Mouse (Mus musculus): Measurements from ENCODE around the gene Fxyd3. TPM values are rescaled to one million over a fixed set of nuclear protein-coding genes. Genes with fewer than 3 reads are reported as not detected.
A peak's percentile ranks its signal among the peaks of the same experiment; 100 is the strongest.

The Fxyd3 gene
- polyA plus RNA-seq, 1 experiment from 2014 or later: 10.0 TPM

- WGBS: 18% methylated on average over 11 of the region's 12 CpGs
- Histone ChIP-seq H3K27ac (no peak overlapping the region), H3K4me3 (no peak overlapping the region), H3K36me3 (no peaks in the 10 kb centered on the region), H3K27me3 (ENCODE audit: low read depth, poor library complexity, severe bottlenecking) (no peaks in the 10 kb centered on the region), H3K4me1 (peaks cover 11% of the 10 kb centered on the region), H3K9me3 (replicated peaks) (no peaks in the 10 kb centered on the region)
- DNase-seq (ENCODE audit: low spot score): no peak
Observed at GRCm38 (mm10) chr7:31094774-31095501, 18.4 kb upstream of the Fxyd3 start.

GRCm38 (mm10) chr7:31089721-31090120, 13.2 kb upstream of the Fxyd3 start:
- no peaks in the 10 kb centered on the region for H3K9me3 ChIP-seq (replicated peaks)
- 80% methylated on average over 2 of the region's 2 CpGs for WGBS
- H3K4me1 ChIP-seq: peaks cover 6% of the 10 kb centered on the region; the same call in 1 of the 2 replicates
- H3K4me3 ChIP-seq: no peak overlapping the region
- no peaks in the 10 kb centered on the region for H3K27me3 ChIP-seq (ENCODE audit: low read depth, poor library complexity, severe bottlenecking)
- no peaks in the 10 kb centered on the region for H3K36me3 ChIP-seq
- no peak overlapping the region for H3K27ac ChIP-seq
- DNase-seq (ENCODE audit: low spot score): no peak

GRCm38 (mm10) chr7:31088206-31088605, 11.7 kb upstream of the Fxyd3 start:
- 80% methylated on average over 3 of the region's 3 CpGs for WGBS
- Histone ChIP-seq H3K27ac (no peak overlapping the region), H3K4me3 (no peak overlapping the region), H3K27me3 (ENCODE audit: low read depth, poor library complexity, severe bottlenecking) (no peaks in the 10 kb centered on the region), H3K36me3 (no peaks in the 10 kb centered on the region), H3K4me1 (peaks cover 14% of the 10 kb centered on the region; the same call in 1 of the 2 replicates), H3K9me3 (replicated peaks) (no peaks in the 10 kb centered on the region)
- DNase-seq (ENCODE audit: low spot score): no peak

- WGBS: 56% methylated on average over 2 of the region's 2 CpGs
- H3K27ac ChIP-seq: no peak overlapping the region
- H3K36me3 ChIP-seq: no peaks in the 10 kb centered on the region
- H3K4me1 ChIP-seq: peaks cover 20% of the 10 kb centered on the region; the same call in 1 of the 2 replicates
- no peaks in the 10 kb centered on the region for H3K27me3 ChIP-seq (ENCODE audit: low read depth, poor library complexity, severe bottlenecking)
- H3K4me3 ChIP-seq: no peak overlapping the region
- no peaks in the 10 kb centered on the region for H3K9me3 ChIP-seq (replicated peaks)
- no peak for DNase-seq (ENCODE audit: low spot score)
Observed at GRCm38 (mm10) chr7:31087262-31087661, 10.8 kb upstream of the Fxyd3 start.

- no peaks in the 10 kb centered on the region for H3K9me3 ChIP-seq (replicated peaks)
- WGBS: 91% methylated on average over 9 of the region's 9 CpGs
- peaks cover 20% of the 10 kb centered on the region; the same call in 1 of the 2 replicates for H3K4me1 ChIP-seq
- no peak for DNase-seq (ENCODE audit: low spot score)
- H3K27ac ChIP-seq: peak overlapping the region; percentile 42; the same call in 1 of the 2 replicates
- no peak overlapping the region for H3K4me3 ChIP-seq
- H3K36me3 ChIP-seq: no peaks in the 10 kb centered on the region
- no peaks in the 10 kb centered on the region for H3K27me3 ChIP-seq (ENCODE audit: low read depth, poor library complexity, severe bottlenecking)
Observed at GRCm38 (mm10) chr7:31086175-31086755, 9.8 kb upstream of the Fxyd3 start.

GRCm38 (mm10) chr7:31085171-31085570, 8.7 kb upstream of the Fxyd3 start:
- H3K27me3 ChIP-seq (ENCODE audit: low read depth, poor library complexity, severe bottlenecking): no peaks in the 10 kb centered on the region
- no peak overlapping the region for H3K4me3 ChIP-seq
- H3K27ac ChIP-seq: peak overlapping the region; percentile 42; the same call in 1 of the 2 replicates
- H3K36me3 ChIP-seq: no peaks in the 10 kb centered on the region
- H3K9me3 ChIP-seq (replicated peaks): no peaks in the 10 kb centered on the region
- no peak for DNase-seq (ENCODE audit: low spot score)
- peaks cover 20% of the 10 kb centered on the region; the same call in 1 of the 2 replicates for H3K4me1 ChIP-seq
- 65% methylated on average over 3 of the region's 3 CpGs for WGBS

GRCm38 (mm10) chr7:31084140-31084539, 7.6 kb upstream of the Fxyd3 start:
- no peak overlapping the region for H3K4me3 ChIP-seq
- H3K27ac ChIP-seq: peak overlapping the region; percentile 10; the same call in 1 of the 2 replicates
- no peaks in the 10 kb centered on the region for H3K9me3 ChIP-seq (replicated peaks)
- no peaks in the 10 kb centered on the region for H3K36me3 ChIP-seq
- no peaks in the 10 kb centered on the region for H3K27me3 ChIP-seq (ENCODE audit: low read depth, poor library complexity, severe bottlenecking)
- 64% methylated on average over 9 of the region's 9 CpGs for WGBS
- peaks cover 20% of the 10 kb centered on the region; the same call in 1 of the 2 replicates for H3K4me1 ChIP-seq
- DNase-seq (ENCODE audit: low spot score): no peak

GRCm38 (mm10) chr7:31082831-31083588, 6.5 kb upstream of the Fxyd3 start:
- Histone ChIP-seq H3K27ac (peak overlapping the region; percentile 38; the same call in 1 of the 2 replicates), H3K9me3 (replicated peaks) (no peaks in the 10 kb centered on the region), H3K36me3 (no peaks in the 10 kb centered on the region), H3K27me3 (ENCODE audit: low read depth, poor library complexity, severe bottlenecking) (no peaks in the 10 kb centered on the region), H3K4me1 (peaks cover 22% of the 10 kb centered on the region; the same call in 1 of the 2 replicates), H3K4me3 (no peak overlapping the region)
- no peak for DNase-seq (ENCODE audit: low spot score)
- 65% methylated on average over 14 of the region's 14 CpGs for WGBS

GRCm38 (mm10) chr7:31082106-31082505, 5.6 kb upstream of the Fxyd3 start:
- Histone ChIP-seq H3K27me3 (ENCODE audit: low read depth, poor library complexity, severe bottlenecking) (no peaks in the 10 kb centered on the region), H3K36me3 (no peaks in the 10 kb centered on the region), H3K27ac (no peak overlapping the region), H3K9me3 (replicated peaks) (no peaks in the 10 kb centered on the region), H3K4me3 (no peak overlapping the region), H3K4me1 (peaks cover 32% of the 10 kb centered on the region)
- DNase-seq (ENCODE audit: low spot score): no peak

GRCm38 (mm10) chr7:31081106-31081505, 4.6 kb upstream of the Fxyd3 start:
- Histone ChIP-seq H3K36me3 (no peaks in the 10 kb centered on the region), H3K4me3 (no peak overlapping the region), H3K9me3 (replicated peaks) (no peaks in the 10 kb centered on the region), H3K4me1 (peaks cover 42% of the 10 kb centered on the region), H3K27me3 (ENCODE audit: low read depth, poor library complexity, severe bottlenecking) (no peaks in the 10 kb centered on the region), H3K27ac (no peak overlapping the region)
- no peak for DNase-seq (ENCODE audit: low spot score)
- WGBS: 50% methylated on average over 1 of the region's 1 CpGs

- Histone ChIP-seq H3K4me3 (no peak overlapping the region), H3K9me3 (replicated peaks) (no peaks in the 10 kb centered on the region), H3K36me3 (no peaks in the 10 kb centered on the region), H3K4me1 (peaks cover 45% of the 10 kb centered on the region), H3K27me3 (ENCODE audit: low read depth, poor library complexity, severe bottlenecking) (no peaks in the 10 kb centered on the region), H3K27ac (no peak overlapping the region)
- DNase-seq (ENCODE audit: low spot score): no peak
- 72% methylated on average over 3 of the region's 3 CpGs for WGBS
Observed at GRCm38 (mm10) chr7:31080611-31081010, 4.1 kb upstream of the Fxyd3 start.

- WGBS: 90% methylated on average over 8 of the region's 8 CpGs
- DNase-seq (ENCODE audit: low spot score): no peak
- no peak overlapping the region for H3K27ac ChIP-seq
Observed at GRCm38 (mm10) chr7:31079670-31080069, 3.2 kb upstream of the Fxyd3 start.

More at GRCm38 (mm10) chr7:31079670-31080069, 3.2 kb upstream of the Fxyd3 start:
- no peaks in the 10 kb centered on the region for H3K27me3 ChIP-seq (ENCODE audit: low read depth, poor library complexity, severe bottlenecking)
- H3K4me3 ChIP-seq: no peak overlapping the region
- no peaks in the 10 kb centered on the region for H3K36me3 ChIP-seq
- H3K9me3 ChIP-seq (replicated peaks): no peaks in the 10 kb centered on the region
- H3K4me1 ChIP-seq: peaks cover 39% of the 10 kb centered on the region

Measured in limb, embryonic 10.5 days (tissue).